Mouse (Mus musculus): ENCODE measurements around the gene Cd244a. TPM values are rescaled to one million over a fixed set of nuclear protein-coding genes. Genes with fewer than 3 reads are reported as not detected.

The Cd244a gene
- polyA plus RNA-seq, 1 experiment from 2014 or later = not detected

DNA sequence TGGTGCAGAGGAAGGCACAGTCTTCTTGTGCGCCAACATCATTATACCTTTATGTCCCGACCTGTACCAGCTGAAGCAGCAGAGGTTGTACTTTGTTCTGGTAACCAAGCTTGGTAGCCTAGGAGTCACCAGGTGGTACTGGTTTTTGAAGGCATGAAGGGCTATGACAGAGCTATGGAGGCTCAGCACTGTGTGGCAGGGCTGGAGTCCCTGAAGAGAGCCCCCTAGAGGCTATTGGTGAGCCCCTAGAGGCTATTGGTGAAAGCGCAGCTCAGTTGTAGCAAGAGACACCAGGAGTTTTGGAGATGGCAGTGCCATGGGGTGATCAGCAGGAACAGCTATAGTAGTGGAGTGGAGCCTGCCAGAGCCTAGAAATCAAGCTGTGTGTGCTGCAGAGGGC lies 5.3 kb downstream of the Cd244a start:
- 52% methylated on average over 3 of the region's 3 CpGs for WGBS
- Histone ChIP-seq H3K4me2 (ENCODE audit: low read length) (no peak overlapping the region), H3K36me3 (ENCODE audit: control insufficient read depth, insufficient read depth) (no peaks in the 10 kb centered on the region), H3K4me1 (replicated peaks; ENCODE audit: control insufficient read depth, insufficient read depth, low read length) (no peaks in the 10 kb centered on the region), H3K9ac (replicated peaks; ENCODE audit: low read depth, low read length) (no peak overlapping the region), H3K9me3 (ENCODE audit: control insufficient read depth, low read length) (no peaks in the 10 kb centered on the region), H3K27ac (ENCODE audit: low read length) (no peak overlapping the region), H3K4me3 (replicated peaks; ENCODE audit: low read length) (no peak overlapping the region), H3K27me3 (replicated peaks; ENCODE audit: control insufficient read depth, insufficient read depth, low read length) (no peaks in the 10 kb centered on the region)
- peak; percentile 63; the same call in 1 of the 2 replicates for ATAC-seq

DNA sequence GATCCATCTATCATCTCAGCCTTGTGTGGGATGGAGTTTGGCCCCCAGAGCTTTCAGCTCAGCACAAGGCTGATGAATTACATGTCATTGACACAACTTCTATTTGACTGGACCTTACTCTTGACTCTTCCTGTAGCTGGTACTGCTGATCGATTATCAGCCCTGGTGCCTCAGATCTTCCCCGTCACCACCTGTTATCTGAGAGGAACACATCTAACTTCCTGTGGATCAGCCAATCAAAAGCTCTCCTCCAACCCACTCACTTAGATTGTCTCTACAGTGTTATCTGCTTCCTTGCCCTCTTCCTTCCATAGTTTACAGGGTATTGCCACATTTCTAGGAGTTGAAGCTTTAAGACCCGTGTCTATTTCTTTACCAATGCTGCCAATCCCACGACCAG lies 6.9 kb downstream of the Cd244a start:
- no peak overlapping the region for H3K4me2 ChIP-seq (ENCODE audit: low read length)
- no peak overlapping the region for H3K4me3 ChIP-seq (replicated peaks; ENCODE audit: low read length)
- 82% methylated on average over 4 of the region's 4 CpGs for WGBS
- no peaks in the 10 kb centered on the region for H3K27me3 ChIP-seq (replicated peaks; ENCODE audit: control insufficient read depth, insufficient read depth, low read length)
- H3K27ac ChIP-seq (ENCODE audit: low read length) = no peak overlapping the region
- H3K9me3 ChIP-seq (ENCODE audit: control insufficient read depth, low read length) = no peaks in the 10 kb centered on the region
- H3K9ac ChIP-seq (replicated peaks; ENCODE audit: low read depth, low read length) = no peak overlapping the region
- no peaks in the 10 kb centered on the region for H3K4me1 ChIP-seq (replicated peaks; ENCODE audit: control insufficient read depth, insufficient read depth, low read length)
- no peak for ATAC-seq
- H3K36me3 ChIP-seq (ENCODE audit: control insufficient read depth, insufficient read depth) = no peaks in the 10 kb centered on the region

DNA sequence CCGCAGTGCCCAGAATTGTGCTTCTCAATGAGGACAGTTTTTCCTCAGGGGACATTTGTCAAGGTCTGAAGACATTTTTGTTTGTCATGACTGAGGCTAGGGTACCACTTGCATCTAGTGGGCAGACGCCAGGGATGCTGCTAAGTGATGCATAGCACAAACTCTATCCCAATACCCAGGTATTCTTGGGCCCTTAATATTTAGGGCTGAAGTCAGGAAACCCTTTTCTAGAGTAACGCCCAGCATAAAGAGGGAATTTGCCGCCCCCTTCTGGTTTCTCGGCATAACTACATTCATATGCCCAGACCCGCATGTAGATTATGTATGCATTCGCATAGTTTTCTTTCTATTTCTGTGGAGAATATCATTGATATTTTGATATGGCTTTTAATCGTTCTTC lies 7.8 kb downstream of the Cd244a start:
- H3K4me1 ChIP-seq (replicated peaks; ENCODE audit: control insufficient read depth, insufficient read depth, low read length) = no peaks in the 10 kb centered on the region
- no peaks in the 10 kb centered on the region for H3K27me3 ChIP-seq (replicated peaks; ENCODE audit: control insufficient read depth, insufficient read depth, low read length)
- peak; percentile 71; the same call in 1 of the 2 replicates for ATAC-seq
- no peak overlapping the region for H3K4me2 ChIP-seq (ENCODE audit: low read length)
- 25% methylated on average over 8 of the region's 8 CpGs for WGBS
- H3K9me3 ChIP-seq (ENCODE audit: control insufficient read depth, low read length) = no peaks in the 10 kb centered on the region
- H3K4me3 ChIP-seq (replicated peaks; ENCODE audit: low read length) = no peak overlapping the region
- no peaks in the 10 kb centered on the region for H3K36me3 ChIP-seq (ENCODE audit: control insufficient read depth, insufficient read depth)
- no peak overlapping the region for H3K27ac ChIP-seq (ENCODE audit: low read length)
- no peak overlapping the region for H3K9ac ChIP-seq (replicated peaks; ENCODE audit: low read depth, low read length)

DNA sequence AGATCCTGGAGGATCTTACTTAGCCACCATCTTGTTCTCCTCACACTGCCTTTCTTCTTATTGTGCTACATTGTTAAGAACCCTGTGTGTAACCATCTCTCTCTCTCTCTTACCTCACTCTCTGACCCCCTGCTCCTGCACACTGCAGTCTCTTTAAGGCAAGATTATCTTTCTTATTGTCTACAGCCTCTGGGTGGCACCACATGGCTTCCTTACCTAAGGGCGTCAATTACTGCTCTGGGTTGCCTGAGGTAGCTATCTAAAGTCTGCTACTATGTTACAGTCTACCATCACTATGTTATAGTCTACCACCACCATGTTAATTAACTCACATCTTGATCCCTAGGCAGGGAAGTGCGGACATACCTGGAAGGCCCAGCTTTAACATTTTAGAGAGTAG lies 9.4 kb downstream of the Cd244a start:
- H3K4me2 ChIP-seq (ENCODE audit: low read length) = no peak overlapping the region
- no peaks in the 10 kb centered on the region for H3K36me3 ChIP-seq (ENCODE audit: control insufficient read depth, insufficient read depth)
- H3K27ac ChIP-seq (ENCODE audit: low read length) = no peak overlapping the region
- H3K27me3 ChIP-seq (replicated peaks; ENCODE audit: control insufficient read depth, insufficient read depth, low read length) = no peaks in the 10 kb centered on the region
- H3K4me1 ChIP-seq (replicated peaks; ENCODE audit: control insufficient read depth, insufficient read depth, low read length) = no peaks in the 10 kb centered on the region
- no peak overlapping the region for H3K4me3 ChIP-seq (replicated peaks; ENCODE audit: low read length)
- no peak overlapping the region for H3K9ac ChIP-seq (replicated peaks; ENCODE audit: low read depth, low read length)
- 53% methylated on average over 2 of the region's 2 CpGs for WGBS
- no peak for ATAC-seq
- H3K9me3 ChIP-seq (ENCODE audit: control insufficient read depth, low read length) = no peaks in the 10 kb centered on the region

DNA sequence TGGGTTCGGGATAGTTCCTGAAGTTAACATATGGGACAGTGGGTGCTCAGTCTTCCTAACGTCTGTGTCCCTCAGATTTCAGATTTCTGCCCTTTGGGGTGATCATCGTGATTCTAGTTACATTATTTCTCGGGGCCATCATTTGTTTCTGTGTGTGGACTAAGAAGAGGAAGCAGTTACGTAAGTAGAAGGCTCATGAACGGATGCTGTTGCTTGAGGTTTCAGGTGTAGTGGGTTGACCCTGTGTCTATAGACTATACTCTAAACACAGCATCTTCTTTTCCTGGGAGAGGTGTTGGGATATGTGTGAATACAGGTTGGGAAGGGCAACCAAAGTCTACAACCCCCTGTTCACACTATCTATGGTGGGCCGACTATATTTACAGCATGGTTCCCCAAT lies 18.2 kb downstream of the Cd244a start:
- H3K27ac ChIP-seq (ENCODE audit: low read length) = no peak overlapping the region
- no peaks in the 10 kb centered on the region for H3K27me3 ChIP-seq (replicated peaks; ENCODE audit: control insufficient read depth, insufficient read depth, low read length)

DNA sequence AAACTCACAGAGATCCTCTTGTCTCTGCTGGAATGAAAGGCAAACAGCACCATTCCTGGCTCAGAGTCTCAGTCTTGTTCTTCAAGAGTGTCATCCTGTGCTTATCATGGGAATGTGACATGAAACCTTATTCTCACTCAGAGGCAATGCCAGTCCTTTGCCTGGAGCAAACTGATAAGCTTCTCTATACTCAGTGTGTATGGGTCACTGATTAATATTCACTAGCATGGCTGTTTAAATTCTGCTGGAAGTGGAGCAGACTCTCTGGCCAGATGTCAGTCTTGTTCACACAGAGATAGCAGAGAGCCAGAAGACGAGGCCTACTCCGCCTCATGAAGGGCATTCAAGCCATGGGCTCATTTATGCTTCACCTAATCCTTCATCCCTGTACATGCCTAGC lies 25.6 kb downstream of the Cd244a start:
- H3K9me3 ChIP-seq (ENCODE audit: control insufficient read depth, low read length) = no peaks in the 10 kb centered on the region
- H3K27ac ChIP-seq (ENCODE audit: low read length) = no peak overlapping the region
- no peak overlapping the region for H3K9ac ChIP-seq (replicated peaks; ENCODE audit: low read depth, low read length)
- ATAC-seq = no peak
- no peaks in the 10 kb centered on the region for H3K4me1 ChIP-seq (replicated peaks; ENCODE audit: control insufficient read depth, insufficient read depth, low read length)
- H3K36me3 ChIP-seq (ENCODE audit: control insufficient read depth, insufficient read depth) = no peaks in the 10 kb centered on the region
- no peak overlapping the region for H3K4me3 ChIP-seq (replicated peaks; ENCODE audit: low read length)
- WGBS = 84% methylated on average over 2 of the region's 2 CpGs
- no peaks in the 10 kb centered on the region for H3K27me3 ChIP-seq (replicated peaks; ENCODE audit: control insufficient read depth, insufficient read depth, low read length)
- no peak overlapping the region for H3K4me2 ChIP-seq (ENCODE audit: low read length)

More for the DNA sequence above, 18.2 kb downstream of the Cd244a start:
- 88% methylated on average over 7 of the region's 7 CpGs for WGBS
- no peak overlapping the region for H3K4me2 ChIP-seq (ENCODE audit: low read length)
- H3K4me1 ChIP-seq (replicated peaks; ENCODE audit: control insufficient read depth, insufficient read depth, low read length) = no peaks in the 10 kb centered on the region
- no peak overlapping the region for H3K9ac ChIP-seq (replicated peaks; ENCODE audit: low read depth, low read length)
- H3K36me3 ChIP-seq (ENCODE audit: control insufficient read depth, insufficient read depth) = no peaks in the 10 kb centered on the region
- H3K9me3 ChIP-seq (ENCODE audit: control insufficient read depth, low read length) = no peaks in the 10 kb centered on the region
- no peak overlapping the region for H3K4me3 ChIP-seq (replicated peaks; ENCODE audit: low read length)
- ATAC-seq = no peak

DNA sequence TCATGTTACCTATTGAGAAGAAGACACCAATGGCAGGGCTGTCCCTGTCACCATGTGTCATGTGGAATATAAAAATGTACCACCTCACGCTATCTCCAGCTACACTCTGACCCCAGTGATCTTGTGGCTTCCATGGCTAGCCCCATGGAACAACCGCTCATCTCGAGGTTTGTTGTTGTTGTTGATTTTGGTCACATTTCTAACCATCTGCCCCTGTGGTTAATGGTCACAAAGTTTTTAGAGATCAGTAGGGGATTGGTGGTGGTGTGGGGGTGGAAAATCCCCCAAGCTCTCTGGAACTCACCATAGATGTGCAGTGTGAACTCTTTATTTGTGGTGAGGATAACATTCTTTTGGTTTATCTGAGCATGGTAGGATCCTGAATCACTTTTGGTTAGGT lies 45.7 kb downstream of the Cd244a start:
- H3K4me3 ChIP-seq (replicated peaks; ENCODE audit: low read length) = no peak overlapping the region
- no peak for ATAC-seq
- WGBS = 91% methylated on average over 3 of the region's 3 CpGs
- H3K4me1 ChIP-seq (replicated peaks; ENCODE audit: control insufficient read depth, insufficient read depth, low read length) = no peaks in the 10 kb centered on the region
- no peak overlapping the region for H3K9ac ChIP-seq (replicated peaks; ENCODE audit: low read depth, low read length)
- no peak overlapping the region for H3K27ac ChIP-seq (ENCODE audit: low read length)
- H3K36me3 ChIP-seq (ENCODE audit: control insufficient read depth, insufficient read depth) = no peaks in the 10 kb centered on the region
- H3K27me3 ChIP-seq (replicated peaks; ENCODE audit: control insufficient read depth, insufficient read depth, low read length) = no peaks in the 10 kb centered on the region
- H3K9me3 ChIP-seq (ENCODE audit: control insufficient read depth, low read length) = no peaks in the 10 kb centered on the region
- H3K4me2 ChIP-seq (ENCODE audit: low read length) = no peak overlapping the region

DNA sequence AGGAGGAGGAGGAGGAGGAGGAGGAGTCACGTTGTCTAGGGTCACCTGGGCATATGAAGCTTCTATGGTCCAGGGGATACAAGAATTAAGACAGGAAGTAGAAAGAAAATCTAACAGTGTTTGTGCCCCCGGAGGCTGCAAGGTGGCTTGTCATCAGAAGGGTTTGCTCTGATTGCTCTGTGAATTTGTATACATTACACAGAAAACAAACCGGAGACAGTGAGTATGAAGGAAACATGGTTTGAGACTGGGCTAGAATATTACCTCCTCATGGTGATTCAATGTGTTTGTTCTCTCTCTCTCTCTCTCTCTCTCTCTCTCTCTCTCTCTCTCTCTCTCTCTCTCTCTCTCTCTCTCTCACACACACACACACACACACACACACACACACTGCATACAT lies 47.7 kb downstream of the Cd244a start:
- Histone ChIP-seq H3K9me3 (ENCODE audit: control insufficient read depth, low read length) (no peaks in the 10 kb centered on the region), H3K27ac (ENCODE audit: low read length) (no peak overlapping the region), H3K9ac (replicated peaks; ENCODE audit: low read depth, low read length) (no peak overlapping the region), H3K27me3 (replicated peaks; ENCODE audit: control insufficient read depth, insufficient read depth, low read length) (no peaks in the 10 kb centered on the region), H3K36me3 (ENCODE audit: control insufficient read depth, insufficient read depth) (no peaks in the 10 kb centered on the region), H3K4me1 (replicated peaks; ENCODE audit: control insufficient read depth, insufficient read depth, low read length) (no peaks in the 10 kb centered on the region), H3K4me3 (replicated peaks; ENCODE audit: low read length) (no peak overlapping the region), H3K4me2 (ENCODE audit: low read length) (no peak overlapping the region)
- no peak for ATAC-seq
- 81% methylated on average over 3 of the region's 3 CpGs for WGBS

DNA sequence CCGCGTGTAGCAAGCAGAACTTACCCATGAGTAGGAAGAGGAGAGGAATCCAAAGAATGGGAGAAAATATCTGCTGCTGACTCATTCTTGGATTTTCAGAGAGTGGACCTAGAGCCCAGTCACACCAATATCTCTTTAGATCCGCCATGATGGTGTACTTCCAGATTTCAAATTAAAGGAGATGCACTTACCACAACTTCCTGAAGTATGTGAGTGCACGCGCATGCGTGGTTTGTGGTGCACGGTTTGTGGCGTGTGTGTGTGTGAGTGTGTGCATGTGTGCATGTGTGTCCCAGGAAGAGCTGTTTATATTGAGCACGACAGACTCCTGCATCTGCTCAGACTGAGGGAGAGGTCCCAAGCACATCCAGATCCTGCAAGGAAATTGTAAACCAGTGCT lies 48.2 kb downstream of the Cd244a start, which contains the start of gene Ly9:
Gene Ly9 (minus strand): TSS at position 235 of the 400 bp plus-strand sequence.
- no peak within 1 kb of the TSS for H3K4me2 ChIP-seq (ENCODE audit: low read length)

DNA sequence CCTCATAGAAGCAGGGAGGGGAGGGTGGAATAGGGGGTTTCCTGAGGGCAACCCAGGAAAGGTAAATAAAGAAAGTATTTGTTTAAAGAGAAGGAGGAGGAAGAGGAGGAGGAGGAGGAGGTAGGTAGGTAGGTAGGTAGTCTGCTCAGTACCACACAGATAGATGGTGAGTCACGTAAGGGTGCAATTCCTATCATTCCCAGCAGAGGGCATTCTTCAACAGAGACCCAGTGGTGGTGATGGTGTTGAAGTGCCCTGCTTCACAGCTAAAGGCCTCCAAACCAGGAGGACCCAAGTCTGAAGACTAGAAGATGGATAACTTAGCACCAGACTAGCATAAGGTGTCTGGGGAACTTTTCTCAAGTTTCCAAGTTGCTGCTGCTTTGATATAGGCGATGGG lies 51.0 kb downstream of the Cd244a start:
- Histone ChIP-seq H3K36me3 (ENCODE audit: control insufficient read depth, insufficient read depth) (no peaks in the 10 kb centered on the region), H3K9ac (replicated peaks; ENCODE audit: low read depth, low read length) (no peak overlapping the region), H3K27me3 (replicated peaks; ENCODE audit: control insufficient read depth, insufficient read depth, low read length) (no peaks in the 10 kb centered on the region), H3K9me3 (ENCODE audit: control insufficient read depth, low read length) (no peaks in the 10 kb centered on the region), H3K4me1 (replicated peaks; ENCODE audit: control insufficient read depth, insufficient read depth, low read length) (no peaks in the 10 kb centered on the region), H3K4me2 (ENCODE audit: low read length) (no peak overlapping the region), H3K27ac (ENCODE audit: low read length) (no peak overlapping the region), H3K4me3 (replicated peaks; ENCODE audit: low read length) (no peak overlapping the region)
- 93% methylated on average over 2 of the region's 2 CpGs for WGBS
- ATAC-seq = no peak

More for the DNA sequence above, 48.2 kb downstream of the Cd244a start, which contains the start of gene Ly9:
- ATAC-seq = no peak
- Histone ChIP-seq H3K4me1 (replicated peaks; ENCODE audit: control insufficient read depth, insufficient read depth, low read length) (no peaks in the 10 kb centered on the region), H3K27ac (ENCODE audit: low read length) (no peak within 1 kb of the TSS), H3K27me3 (replicated peaks; ENCODE audit: control insufficient read depth, insufficient read depth, low read length) (no peaks in the 10 kb centered on the region), H3K36me3 (ENCODE audit: control insufficient read depth, insufficient read depth) (no peaks in the 10 kb centered on the region), H3K4me3 (replicated peaks; ENCODE audit: low read length) (no peak within 1 kb of the TSS), H3K9ac (replicated peaks; ENCODE audit: low read depth, low read length) (no peak within 1 kb of the TSS), H3K9me3 (ENCODE audit: control insufficient read depth, low read length) (no peaks in the 10 kb centered on the region)
- WGBS = 85% methylated on average over 9 of the region's 9 CpGs

All from forebrain, embryonic 16.5 days (tissue).